Mouse (Mus musculus): ENCODE results near the gene Tmem217. TPM values are rescaled to one million over a fixed set of nuclear protein-coding genes. Genes with fewer than 3 reads are reported as not detected.
A peak's percentile ranks its signal among the peaks of the same experiment; 100 is the strongest.

Gene Tmem217
- 0.80 and 1.2 TPM in 2 replicates for polyA plus RNA-seq (2015; fragmentation: Nextera tagmentation; extraction: Ambion mirVana)

DNA sequence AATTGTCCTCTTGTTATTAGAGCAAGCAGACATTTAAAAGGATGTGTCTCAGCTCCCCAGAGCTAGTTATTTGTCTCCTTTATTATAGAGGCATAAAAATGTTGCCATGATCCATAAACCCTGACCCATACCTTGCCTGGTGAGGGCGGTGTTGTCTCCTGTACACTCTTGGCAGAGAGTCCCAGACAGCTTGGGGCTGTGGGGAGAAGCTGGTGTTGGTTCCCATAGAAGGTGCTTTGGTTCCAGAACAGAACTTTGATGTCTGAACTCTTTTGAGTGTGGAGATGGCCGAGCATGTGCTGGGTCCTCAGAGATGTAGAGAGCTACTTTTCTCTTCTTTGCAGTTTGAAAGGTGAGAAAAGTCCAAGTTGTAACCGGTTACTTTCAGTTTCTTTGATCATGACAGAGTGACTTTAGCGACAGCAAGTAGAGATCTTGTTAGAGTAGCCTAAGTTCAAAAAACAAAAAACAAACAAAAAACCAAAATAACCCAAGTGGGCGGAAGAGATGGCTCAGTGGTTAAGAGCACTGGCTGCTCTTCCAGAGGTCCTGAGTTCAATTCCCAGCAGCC is at the start of gene Tmem217:
TSS of gene Tmem217 (minus strand) at position 224 of the 571 bp plus-strand sequence.
- peak within 1 kb of the TSS; percentile 92; the same call in 1 of the 2 replicates for H3K4me3 ChIP-seq (replicated peaks)
- peaks cover 37% of the 10 kb centered on the region for H3K4me1 ChIP-seq
- no peak for ATAC-seq (replicated peaks; ENCODE audit: low FRiP score)
- no peaks in the 10 kb centered on the region for H3K9me3 ChIP-seq (replicated peaks)
- H3K27me3 ChIP-seq: no peaks in the 10 kb centered on the region
- no peaks in the 10 kb centered on the region for H3K36me3 ChIP-seq
- WGBS: 78% methylated on average over 5 of the region's 5 CpGs
- no peak within 1 kb of the TSS for H3K9ac ChIP-seq
- H3K4me2 ChIP-seq: peak within 1 kb of the TSS; percentile 77
- 0 out of 2 replicates have a peak within 1 kb of the TSS, but pooled peaks have one; percentile 77 for H3K27ac ChIP-seq

DNA sequence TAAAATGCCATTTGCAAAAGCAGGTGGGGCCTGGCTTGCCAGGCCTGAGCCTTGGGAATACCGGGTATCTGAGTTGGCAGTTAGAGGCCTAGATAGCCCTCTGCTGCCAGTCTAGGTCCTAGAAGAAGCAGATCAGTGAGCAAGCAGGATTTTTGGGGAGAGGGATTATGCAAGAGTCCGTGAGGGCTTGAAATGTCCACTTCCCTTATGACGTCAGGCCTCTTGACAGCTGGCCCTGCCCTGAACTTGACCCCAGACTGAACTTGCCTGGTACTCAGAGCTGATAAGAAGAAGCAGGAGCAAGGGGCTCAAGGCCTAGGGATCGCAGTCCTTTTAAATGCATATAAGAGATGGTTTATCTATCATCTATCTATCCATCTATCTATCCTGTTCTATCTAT is 49.2 kb upstream of the Tmem217 start:
- Histone ChIP-seq H3K4me2 (no peak overlapping the region), H3K36me3 (peaks cover 65% of the 10 kb centered on the region), H3K9ac (no peak overlapping the region), H3K4me1 (0 out of 2 replicates have a peak, but pooled peaks cover 7% of the 10 kb centered on the region), H3K4me3 (replicated peaks) (no peak overlapping the region), H3K27ac (no peak overlapping the region), H3K27me3 (no peaks in the 10 kb centered on the region), H3K9me3 (replicated peaks) (no peaks in the 10 kb centered on the region)
- no peak for ATAC-seq (replicated peaks; ENCODE audit: low FRiP score)
- WGBS: 73% methylated on average over 4 of the region's 4 CpGs

DNA sequence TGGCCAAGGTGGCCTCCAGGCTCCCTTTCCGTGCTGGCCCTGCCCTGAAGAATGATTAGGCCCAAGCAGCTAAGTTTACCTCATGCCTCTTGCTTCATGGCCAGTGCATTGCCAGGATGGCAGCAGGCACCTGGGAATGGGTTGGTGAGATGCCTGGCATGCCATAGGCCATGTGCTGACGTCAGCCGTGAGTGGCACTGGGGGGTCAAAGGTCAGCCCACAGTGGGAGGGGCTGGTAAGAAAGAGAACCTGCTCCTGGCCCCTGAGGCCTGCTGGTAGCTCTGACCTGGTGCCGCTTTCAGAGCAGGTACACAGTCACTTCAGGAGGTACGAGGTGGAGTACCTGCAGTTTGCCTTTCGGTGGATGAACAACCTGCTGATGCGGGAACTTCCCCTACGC is 47.4 kb upstream of the Tmem217 start:
- Histone ChIP-seq H3K9ac (no peak overlapping the region), H3K27me3 (no peaks in the 10 kb centered on the region), H3K4me2 (no peak overlapping the region), H3K27ac (no peak overlapping the region), H3K9me3 (replicated peaks) (no peaks in the 10 kb centered on the region), H3K4me3 (replicated peaks) (no peak overlapping the region), H3K36me3 (peaks cover 73% of the 10 kb centered on the region), H3K4me1 (0 out of 2 replicates have a peak, but pooled peaks cover 4% of the 10 kb centered on the region)
- WGBS: 86% methylated on average over 8 of the region's 8 CpGs
- no peak for ATAC-seq (replicated peaks; ENCODE audit: low FRiP score)

DNA sequence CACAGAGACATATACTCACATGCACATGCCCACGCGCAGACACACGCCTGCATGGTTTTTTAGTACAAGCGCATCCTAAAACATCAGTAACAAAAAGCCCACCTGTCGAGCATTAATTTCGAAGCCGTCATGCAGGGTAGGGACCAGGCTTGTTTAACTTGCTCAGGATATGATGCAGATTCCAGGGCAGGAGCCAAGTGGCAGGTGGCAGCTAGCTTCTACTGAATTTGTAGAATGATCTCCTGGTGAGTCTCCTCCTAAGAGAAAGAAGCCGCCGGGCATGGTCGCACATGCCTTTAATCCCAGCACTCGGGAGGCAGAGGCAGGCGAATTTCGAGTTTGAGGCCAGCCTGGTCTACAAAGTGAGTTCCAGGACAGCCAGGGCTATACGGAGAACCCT is 46.9 kb upstream of the Tmem217 start:
- no peak overlapping the region for H3K27ac ChIP-seq
- WGBS: 95% methylated on average over 14 of the region's 14 CpGs
- H3K9ac ChIP-seq: no peak overlapping the region
- no peaks in the 10 kb centered on the region for H3K27me3 ChIP-seq
- H3K4me1 ChIP-seq: 0 out of 2 replicates have a peak, but pooled peaks cover 4% of the 10 kb centered on the region
- peaks cover 72% of the 10 kb centered on the region for H3K36me3 ChIP-seq
- H3K4me2 ChIP-seq: no peak overlapping the region
- H3K4me3 ChIP-seq (replicated peaks): no peak overlapping the region
- ATAC-seq (replicated peaks; ENCODE audit: low FRiP score): no peak
- no peaks in the 10 kb centered on the region for H3K9me3 ChIP-seq (replicated peaks)

DNA sequence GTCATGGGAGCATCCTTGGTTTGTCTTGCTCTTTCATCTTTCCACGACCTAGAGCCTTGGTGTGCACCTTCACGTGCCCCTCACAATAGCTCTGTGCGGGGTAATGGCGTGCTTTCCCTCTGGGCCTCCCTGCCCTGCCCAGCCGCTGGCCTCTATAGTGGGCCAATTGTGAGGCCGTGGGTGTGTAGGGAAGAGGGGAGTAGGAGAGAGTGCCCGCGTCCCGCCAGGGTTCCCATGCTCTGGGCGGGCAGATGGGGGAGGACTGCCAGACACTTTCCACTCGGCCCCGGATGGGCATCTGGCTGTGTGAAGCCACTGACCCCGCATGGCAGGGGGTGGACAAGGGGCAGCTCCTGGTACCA is 44.6 kb upstream of the Tmem217 start:
- Histone ChIP-seq H3K4me1 (0 out of 2 replicates have a peak, but pooled peaks cover 4% of the 10 kb centered on the region), H3K27ac (no peak overlapping the region), H3K4me3 (replicated peaks) (no peak overlapping the region), H3K4me2 (no peak overlapping the region), H3K9me3 (replicated peaks) (no peaks in the 10 kb centered on the region), H3K36me3 (peaks cover 58% of the 10 kb centered on the region), H3K27me3 (no peaks in the 10 kb centered on the region), H3K9ac (no peak overlapping the region)
- ATAC-seq (replicated peaks; ENCODE audit: low FRiP score): no peak
- 78% methylated on average over 13 of the region's 13 CpGs for WGBS

DNA sequence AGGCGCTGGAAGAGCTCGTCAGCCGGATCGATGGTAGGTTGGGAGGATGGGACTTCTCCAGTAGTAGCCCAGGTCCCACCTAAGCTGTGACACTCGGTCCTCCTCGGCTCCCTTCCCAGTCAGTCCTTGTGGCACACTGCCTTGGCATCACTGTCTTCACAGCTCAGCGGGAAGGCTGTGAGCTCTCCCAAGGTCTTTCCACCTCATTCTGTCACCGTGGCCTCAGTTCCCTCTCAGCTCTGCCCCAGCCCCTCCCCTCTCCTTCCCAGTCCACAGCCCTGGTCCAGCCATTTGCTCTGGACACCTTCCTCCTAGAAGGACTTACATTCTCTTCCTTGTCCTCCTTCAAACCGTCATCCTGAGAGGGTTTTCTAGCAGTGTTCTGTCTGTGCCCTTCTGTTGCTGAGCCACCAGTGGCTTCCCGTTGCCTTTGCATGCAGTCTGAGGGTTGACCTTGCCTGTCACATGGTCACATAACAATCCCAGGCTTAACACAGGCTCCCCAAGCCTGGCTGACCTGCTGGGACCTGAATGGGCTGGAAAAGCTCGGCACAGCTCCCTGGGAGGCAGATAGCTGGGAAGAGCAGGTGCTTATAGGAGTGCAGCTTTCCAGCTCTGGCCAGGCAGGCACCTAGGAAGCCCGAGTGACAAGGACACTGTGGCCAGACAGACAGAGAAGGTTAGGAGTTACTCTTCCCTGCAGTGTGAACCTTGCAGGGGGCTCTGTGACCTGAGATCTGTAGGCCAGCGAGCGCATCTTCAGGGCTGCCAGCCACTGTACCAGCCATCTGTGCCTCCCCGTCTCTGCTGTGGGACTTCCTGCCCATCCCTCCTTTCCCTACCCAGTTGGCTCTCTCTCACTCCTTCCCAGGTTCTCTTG is 43.9 kb upstream of the Tmem217 start:
- Histone ChIP-seq H3K9me3 (replicated peaks) (no peaks in the 10 kb centered on the region), H3K27me3 (no peaks in the 10 kb centered on the region), H3K9ac (no peak overlapping the region), H3K4me1 (0 out of 2 replicates have a peak, but pooled peaks cover 4% of the 10 kb centered on the region), H3K27ac (no peak overlapping the region), H3K4me3 (replicated peaks) (no peak overlapping the region), H3K36me3 (peaks cover 55% of the 10 kb centered on the region), H3K4me2 (no peak overlapping the region)
- no peak for ATAC-seq (replicated peaks; ENCODE audit: low FRiP score)
- WGBS: 79% methylated on average over 15 of the region's 15 CpGs

DNA sequence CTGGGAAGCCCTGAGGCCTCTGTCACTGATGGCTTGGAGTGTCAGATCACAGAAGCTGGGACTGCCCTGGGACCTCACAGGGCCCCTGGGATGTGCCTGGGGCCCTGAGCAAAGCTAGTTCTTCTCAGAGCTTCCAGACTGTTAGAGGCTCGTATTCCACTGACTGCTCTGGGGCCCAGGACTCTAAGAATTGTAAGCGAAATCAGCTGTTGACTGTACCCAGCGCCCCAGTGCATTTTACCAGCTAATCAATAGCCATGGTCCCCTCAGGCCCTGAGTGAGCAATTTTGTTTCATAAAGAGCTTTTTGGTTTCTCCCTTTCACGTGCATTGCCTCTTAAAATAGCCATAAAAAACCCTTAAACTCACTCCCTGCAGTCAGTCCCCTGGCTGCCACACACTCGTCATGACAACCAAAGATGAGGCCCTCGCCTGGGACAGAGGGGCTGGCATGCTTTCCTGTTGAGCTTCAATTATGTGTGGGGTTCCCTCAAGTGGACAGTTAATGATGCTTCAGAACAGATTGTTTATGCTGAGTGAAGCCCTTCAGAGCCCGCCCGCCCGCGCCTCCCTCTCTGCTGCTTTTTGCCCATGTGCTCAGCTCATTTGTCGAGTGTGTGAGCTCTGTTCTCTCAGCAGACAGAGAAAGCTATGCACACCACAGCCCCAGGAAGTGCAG is 37.2 kb upstream of the Tmem217 start:
- H3K36me3 ChIP-seq: peaks cover 20% of the 10 kb centered on the region
- WGBS: 60% methylated on average over 11 of the region's 11 CpGs
- no peaks in the 10 kb centered on the region for H3K9me3 ChIP-seq (replicated peaks)
- 0 out of 2 replicates have a peak, but pooled peaks cover 2% of the 10 kb centered on the region for H3K4me1 ChIP-seq
- no peak overlapping the region for H3K4me3 ChIP-seq (replicated peaks)
- no peak overlapping the region for H3K9ac ChIP-seq
- H3K4me2 ChIP-seq: no peak overlapping the region
- ATAC-seq (replicated peaks; ENCODE audit: low FRiP score): no peak
- H3K27ac ChIP-seq: no peak overlapping the region
- no peaks in the 10 kb centered on the region for H3K27me3 ChIP-seq

DNA sequence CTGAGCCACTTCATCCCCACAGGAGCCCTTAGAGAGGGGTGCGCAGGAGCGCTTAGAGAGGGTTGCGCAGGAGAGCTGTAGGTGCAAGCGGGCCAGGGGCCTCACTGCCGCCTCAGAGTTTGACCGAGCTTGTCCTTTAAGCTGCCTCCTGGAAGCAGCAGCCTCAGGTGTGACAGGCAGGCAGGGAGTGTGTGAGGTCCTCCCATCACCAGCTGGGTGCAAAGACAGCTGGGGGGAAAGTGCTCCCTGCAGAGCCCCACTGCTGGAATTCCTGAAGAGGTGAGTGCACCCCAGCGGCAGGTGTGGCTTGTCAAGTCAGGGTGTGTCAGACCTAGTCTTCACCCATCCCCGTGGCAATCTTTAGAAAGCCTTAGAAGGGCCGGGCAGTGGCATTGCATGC is 34.7 kb upstream of the Tmem217 start:
- Histone ChIP-seq H3K4me3 (replicated peaks) (no peak overlapping the region), H3K4me1 (0 out of 2 replicates have a peak, but pooled peaks cover 2% of the 10 kb centered on the region), H3K27ac (no peak overlapping the region), H3K4me2 (no peak overlapping the region), H3K9ac (no peak overlapping the region), H3K27me3 (no peaks in the 10 kb centered on the region), H3K36me3 (peaks cover 31% of the 10 kb centered on the region), H3K9me3 (replicated peaks) (no peaks in the 10 kb centered on the region)
- ATAC-seq (replicated peaks; ENCODE audit: low FRiP score): no peak
- 87% methylated on average over 9 of the region's 9 CpGs for WGBS

DNA sequence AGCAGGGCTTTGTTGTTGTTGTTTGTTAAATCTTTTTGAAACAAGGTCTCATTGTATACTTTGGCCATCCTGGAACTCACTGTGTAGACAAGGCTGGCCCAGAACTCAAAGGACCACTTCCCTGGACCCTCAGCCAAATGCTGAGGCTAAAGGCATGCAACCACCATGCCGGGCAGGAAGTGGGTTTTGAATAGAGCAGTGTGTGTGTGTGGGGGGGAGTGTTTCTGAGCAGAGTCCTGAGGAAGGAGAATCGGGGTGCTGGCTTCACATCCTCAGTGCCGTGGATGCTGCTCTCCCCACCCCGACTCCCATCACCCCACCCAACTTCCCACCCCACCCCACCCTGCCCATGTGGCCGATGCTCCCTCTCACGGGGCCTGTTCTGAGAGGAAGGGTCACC is 33.3 kb upstream of the Tmem217 start:
- Histone ChIP-seq H3K4me2 (no peak overlapping the region), H3K27ac (no peak overlapping the region), H3K4me3 (replicated peaks) (no peak overlapping the region), H3K4me1 (0 out of 2 replicates have a peak, but pooled peaks cover 2% of the 10 kb centered on the region), H3K9me3 (replicated peaks) (no peaks in the 10 kb centered on the region), H3K27me3 (no peaks in the 10 kb centered on the region), H3K36me3 (peaks cover 39% of the 10 kb centered on the region), H3K9ac (no peak overlapping the region)
- 87% methylated on average over 6 of the region's 6 CpGs for WGBS
- no peak for ATAC-seq (replicated peaks; ENCODE audit: low FRiP score)

DNA sequence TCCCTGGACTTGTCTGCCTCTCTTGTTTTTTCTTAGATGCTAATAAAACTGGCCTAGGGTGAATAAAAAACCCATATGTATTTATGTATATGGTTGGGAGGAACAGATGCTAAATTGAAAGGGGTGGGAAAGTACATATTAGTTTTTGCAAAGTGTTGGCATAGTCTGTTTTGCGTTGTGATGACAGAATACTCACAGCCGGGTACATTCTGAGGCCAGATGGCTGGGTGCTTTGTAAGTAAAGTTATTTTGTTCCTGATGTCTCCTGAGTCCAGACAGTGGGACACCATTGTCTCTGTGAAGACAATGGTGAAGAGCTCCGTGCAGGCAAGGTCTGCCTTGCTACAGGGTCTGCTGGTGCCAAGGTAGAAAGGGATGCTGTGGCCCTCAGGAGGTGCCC is 32.6 kb upstream of the Tmem217 start:
- WGBS: 89% methylated on average over 3 of the region's 3 CpGs
- ATAC-seq (replicated peaks; ENCODE audit: low FRiP score): no peak

DNA sequence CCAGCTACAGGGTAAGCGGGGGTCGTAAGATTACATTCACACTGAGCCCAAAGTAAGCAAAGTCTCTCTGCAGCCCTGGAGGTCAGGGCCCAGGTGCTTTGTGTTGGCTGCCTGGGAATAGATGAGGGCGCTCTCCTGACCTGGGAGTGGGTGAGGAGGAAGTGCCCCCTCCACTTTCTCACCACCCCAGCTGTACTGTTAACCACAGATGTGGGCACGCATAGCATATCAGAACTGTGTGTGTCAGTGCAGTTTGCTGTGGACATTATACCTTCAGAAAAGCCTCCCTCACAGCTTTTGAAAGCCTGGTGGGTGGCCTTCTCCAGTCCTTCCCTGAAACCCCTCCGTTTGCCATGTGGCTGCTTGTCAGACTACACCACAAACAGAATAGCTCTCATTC is 32.1 kb upstream of the Tmem217 start:
- Histone ChIP-seq H3K27me3 (no peaks in the 10 kb centered on the region), H3K9ac (no peak overlapping the region), H3K36me3 (peaks cover 49% of the 10 kb centered on the region), H3K4me2 (no peak overlapping the region), H3K4me3 (replicated peaks) (no peak overlapping the region), H3K9me3 (replicated peaks) (no peaks in the 10 kb centered on the region), H3K4me1 (0 out of 2 replicates have a peak, but pooled peaks cover 2% of the 10 kb centered on the region), H3K27ac (no peak overlapping the region)
- 79% methylated on average over 5 of the region's 5 CpGs for WGBS
- ATAC-seq (replicated peaks; ENCODE audit: low FRiP score): no peak

More for the DNA sequence above, 32.6 kb upstream of the Tmem217 start:
- H3K4me3 ChIP-seq (replicated peaks): no peak overlapping the region
- no peak overlapping the region for H3K9ac ChIP-seq
- H3K36me3 ChIP-seq: peaks cover 45% of the 10 kb centered on the region
- H3K27ac ChIP-seq: no peak overlapping the region
- H3K27me3 ChIP-seq: no peaks in the 10 kb centered on the region
- H3K4me2 ChIP-seq: no peak overlapping the region
- H3K4me1 ChIP-seq: 0 out of 2 replicates have a peak, but pooled peaks cover 2% of the 10 kb centered on the region
- no peaks in the 10 kb centered on the region for H3K9me3 ChIP-seq (replicated peaks)

DNA sequence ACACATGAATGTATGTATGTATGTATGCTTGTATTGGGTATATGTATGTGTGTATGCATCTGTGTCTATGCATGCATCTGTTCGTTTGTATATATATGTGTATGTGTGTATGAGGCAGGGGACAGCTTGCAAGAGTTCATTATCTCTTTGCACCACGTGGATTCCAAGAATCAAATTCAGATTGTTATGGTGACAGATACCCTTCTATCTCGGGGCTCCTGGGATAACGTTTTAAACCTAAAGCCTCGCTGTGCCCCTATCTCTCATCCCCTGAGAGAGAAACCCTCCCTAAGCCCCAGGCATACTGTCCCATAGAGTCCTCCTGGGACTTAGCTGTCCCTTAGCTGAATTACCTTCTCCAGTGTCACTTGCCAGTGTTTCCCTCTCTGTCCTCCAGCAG is 31.4 kb upstream of the Tmem217 start:
- Histone ChIP-seq H3K36me3 (peaks cover 57% of the 10 kb centered on the region), H3K4me3 (replicated peaks) (no peak overlapping the region), H3K4me1 (no peaks in the 10 kb centered on the region), H3K4me2 (no peak overlapping the region), H3K27me3 (no peaks in the 10 kb centered on the region), H3K27ac (no peak overlapping the region), H3K9me3 (replicated peaks) (no peaks in the 10 kb centered on the region), H3K9ac (no peak overlapping the region)
- 87% methylated on average over 5 of the region's 5 CpGs for WGBS
- ATAC-seq (replicated peaks; ENCODE audit: low FRiP score): no peak

Data from kidney, embryonic 15.5 days (tissue).